Mouse (Mus musculus) embryo, embryonic 11 days (tissue): ENCODE measurements around the gene Serpine3.
"Not testable (repeated sequence)": the region's sequence is repeated elsewhere in the genome, so short reads cannot be mapped to it uniquely, and the experiment has no call there.

ENCODE experiments used
- DNase-seq: peaks from one replicate; pipeline ENCODE4 v3.0.0-alpha.2; 2015

Gene Serpine3

GRCm38 (mm10) chr14:62663367-62663766 lies at the start of gene Serpine3:
Gene Serpine3 (plus strand): TSS chr14:62663667.
- DNase-seq: no peak

- no peak for DNase-seq
Observed at GRCm38 (mm10) chr14:62622393-62622792, 41.1 kb upstream of the Serpine3 start.

GRCm38 (mm10) chr14:62627951-62628350 lies 35.5 kb upstream of the Serpine3 start:
- DNase-seq: no peak

- peak; percentile 47 for DNase-seq
Observed at GRCm38 (mm10) chr14:62637436-62638344, 25.8 kb upstream of the Serpine3 start.

GRCm38 (mm10) chr14:62638345-62638702 lies 25.1 kb upstream of the Serpine3 start:
- no peak for DNase-seq

GRCm38 (mm10) chr14:62639111-62639510 lies 24.4 kb upstream of the Serpine3 start:
- DNase-seq: no peak

- DNase-seq: no peak
Observed at GRCm38 (mm10) chr14:62639551-62639950, 23.9 kb upstream of the Serpine3 start.

- no peak for DNase-seq
Observed at GRCm38 (mm10) chr14:62640396-62640795, 23.1 kb upstream of the Serpine3 start.

GRCm38 (mm10) chr14:62642368-62642767 lies 21.1 kb upstream of the Serpine3 start:
- DNase-seq: not testable (repeated sequence)

GRCm38 (mm10) chr14:62648405-62648804 lies 15.1 kb upstream of the Serpine3 start:
- DNase-seq: no peak

GRCm38 (mm10) chr14:62650376-62650775 lies 13.1 kb upstream of the Serpine3 start:
- DNase-seq: no peak

GRCm38 (mm10) chr14:62651771-62652170 lies 11.7 kb upstream of the Serpine3 start:
- DNase-seq: no peak

- no peak for DNase-seq
Observed at GRCm38 (mm10) chr14:62655996-62656395, 7.5 kb upstream of the Serpine3 start.

GRCm38 (mm10) chr14:62657469-62657868 lies 6.0 kb upstream of the Serpine3 start:
- DNase-seq: no peak

- DNase-seq: no peak
Observed at GRCm38 (mm10) chr14:62662381-62662780, 1.1 kb upstream of the Serpine3 start.

GRCm38 (mm10) chr14:62664976-62665673 lies 1.7 kb downstream of the Serpine3 start:
- DNase-seq: no peak

GRCm38 (mm10) chr14:62673646-62674045 lies 10.2 kb downstream of the Serpine3 start:
- DNase-seq: no peak

GRCm38 (mm10) chr14:62718161-62718560 lies 54.7 kb downstream of the Serpine3 start:
- no peak for DNase-seq

GRCm38 (mm10) chr14:62721625-62722024 lies 58.2 kb downstream of the Serpine3 start:
- DNase-seq: no peak

- no peak for DNase-seq
Observed at GRCm38 (mm10) chr14:62724560-62724959, 61.1 kb downstream of the Serpine3 start.

- no peak for DNase-seq
Observed at GRCm38 (mm10) chr14:62731902-62732301, 68.4 kb downstream of the Serpine3 start.

GRCm38 (mm10) chr14:62733666-62734065 lies 70.2 kb downstream of the Serpine3 start:
- DNase-seq: no peak

- DNase-seq: no peak
Observed at GRCm38 (mm10) chr14:62735646-62736045, 72.2 kb downstream of the Serpine3 start.
